Mouse (Mus musculus) stomach, postnatal 0 days (tissue): ENCODE data around the gene Acnat2. TPM values are rescaled to one million over a fixed set of nuclear protein-coding genes. Genes with fewer than 3 reads are reported as not detected.

Source experiments
- polyA plus RNA-seq: library from polyadenylated mRNA; unstranded; fragments of >200 nt; fragmentation: Nextera tagmentation; extraction: Ambion mirVana; gene quantifications from 2 replicates; pipeline ENCODE4 v1.2.1, GENCODE M21; 2015

Acnat2 gene
- polyA plus RNA-seq, 1 experiment from 2014 or later: 2.1 TPM

Other genes starting within 250 kb of the Acnat2 start
- 1.4 and 2.6 TPM in 2 replicates for gene Acnat1, start 65.8 kb upstream of the Acnat2 start, polyA plus RNA-seq
- gene Baat, start 98.4 kb upstream of the Acnat2 start, polyA plus RNA-seq: not detected in 2 replicates
- gene Mrpl50, start 112.9 kb upstream of the Acnat2 start, polyA plus RNA-seq: 58.5 and 61.0 TPM in 2 replicates
- 1.9 and 2.1 TPM in 2 replicates for gene Zfp189, start 113.0 kb upstream of the Acnat2 start, polyA plus RNA-seq
- gene Aldob, start 141.4 kb upstream of the Acnat2 start, polyA plus RNA-seq: 3.0 and 6.1 TPM in 2 replicates
- gene Tmem246, start 189.7 kb upstream of the Acnat2 start, polyA plus RNA-seq: 62.6 and 70.0 TPM in 2 replicates
- 14.3 and 17.4 TPM in 2 replicates for gene Rnf20, start 223.9 kb upstream of the Acnat2 start, polyA plus RNA-seq